Mouse (Mus musculus) subcutaneous adipose tissue, adult 2 months (tissue): ENCODE results near the gene Myh1. TPM values are rescaled to one million over a fixed set of nuclear protein-coding genes. Genes with fewer than 3 reads are reported as not detected.

Experiments
- polyA plus RNA-seq: library from polyadenylated mRNA; depleted of rRNA; stranded (reverse); fragments of >200 nt; gene quantifications from 2 replicates; pipeline ENCODE4 v1.2.3, GENCODE M21; 2012; ENCODE audit warnings: low replicate concordance; rRNA removed

Gene Myh1
- 0.03 and 0.06 TPM in 2 replicates for polyA plus RNA-seq

GRCm38 (mm10) chr11:67199752-67200151 is at the start of gene Myh1:
Gene Myh1, plus strand, starts transcription at chr11:67200052.

GRCm38 (mm10) chr11:67170727-67171126 is 29.1 kb upstream of the Myh1 start, which contains the start of gene Myh2:
Gene Myh2, plus strand, starts transcription at chr11:67171027.

GRCm38 (mm10) chr11:67237481-67238079 is 37.7 kb downstream of the Myh1 start, which contains the start of gene Myh4:
Gene Myh4, plus strand, starts transcription at chr11:67238029.

Other genes starting within 250 kb of the Myh1 start
- 0.22 TPM in 1 of 2 replicates, not detected in the other for gene Tmem238l, start 243.4 kb upstream of the Myh1 start, polyA plus RNA-seq
- 3.0 and 6.5 TPM in 2 replicates for gene Tmem220, start 174.9 kb upstream of the Myh1 start, polyA plus RNA-seq
- 18.7 and 20.0 TPM in 2 replicates for gene Adprm, start 147.5 kb upstream of the Myh1 start, polyA plus RNA-seq
- gene Sco1, start 147.4 kb upstream of the Myh1 start, polyA plus RNA-seq: 4.3 and 5.3 TPM in 2 replicates
- gene Myh3, start 121.8 kb upstream of the Myh1 start, polyA plus RNA-seq: not detected in 2 replicates
- 0.04 and 0.06 TPM in 2 replicates for gene Myh2, start 29.0 kb upstream of the Myh1 start, polyA plus RNA-seq
- gene Myh4, start 38.0 kb downstream of the Myh1 start, polyA plus RNA-seq: not detected in 2 replicates
- not detected in 2 replicates for gene Myh8, start 77.1 kb downstream of the Myh1 start, polyA plus RNA-seq
- not detected in 2 replicates for gene Myh13, start 121.6 kb downstream of the Myh1 start, polyA plus RNA-seq